Mouse (Mus musculus) heart, postnatal 0 days (tissue): ENCODE measurements around the gene Dpp10.

Source experiments
- CTCF ChIP-seq: IDR thresholded peaks from 2 replicates; pipeline ENCODE4 v1.5.1; 2016; ENCODE audit warnings: antibody characterized with exemption, control low read depth, low read depth
- EP300 ChIP-seq: IDR thresholded peaks from 2 replicates; pipeline ENCODE4 v1.6.1; 2016; ENCODE audit warnings: antibody characterized with exemption, low read depth

GRCm38 (mm10) chr1:123974621-123975020, 70.7 kb downstream of the Dpp10 start:
- TF ChIP-seq CTCF (peak; percentile 21; the same call in 1 of the 2 replicates), EP300 (no peak)
